Mouse (Mus musculus): ENCODE measurements around the gene D3Ertd254e.

DNA sequence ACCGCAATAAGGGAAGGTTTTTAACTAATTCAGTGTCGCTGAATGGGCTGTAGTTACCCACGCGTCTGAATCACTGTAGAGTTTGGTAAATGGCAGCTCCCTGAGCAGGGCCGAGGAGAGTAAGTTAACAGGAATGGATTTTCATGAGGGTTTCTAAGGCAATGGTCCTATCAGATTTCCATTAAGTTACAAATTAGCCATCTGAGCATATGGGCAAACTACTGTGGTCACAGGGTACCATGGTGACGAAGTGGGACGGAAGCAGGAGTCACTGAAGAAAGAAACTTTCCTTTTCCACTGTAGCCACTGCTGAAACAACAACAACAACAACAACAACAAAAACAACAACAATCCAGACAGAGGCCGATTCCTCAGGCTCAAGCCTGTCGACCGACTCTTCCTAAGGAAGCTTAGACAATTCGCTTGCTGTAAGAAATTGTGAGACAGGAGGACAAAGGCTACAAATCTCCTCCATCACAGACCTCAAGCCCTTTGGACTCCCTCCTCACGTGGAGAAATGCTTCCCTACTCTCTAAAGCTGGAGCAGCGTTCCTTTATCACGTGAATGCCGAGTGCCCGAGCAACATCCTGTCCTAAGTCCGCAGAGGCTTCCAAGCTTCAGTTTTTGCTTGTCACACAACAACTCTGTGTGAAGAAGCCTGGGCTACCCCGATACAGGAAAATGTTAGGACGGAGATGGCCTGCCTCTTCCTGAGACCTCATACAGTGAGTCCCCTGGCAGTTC lies 56.9 kb downstream of the D3Ertd254e start:
- TF ChIP-seq CTCF (IDR thresholded peaks at IDR 0.05; ENCODE audit: extremely low read depth, insufficient read depth, insufficient read length, insufficient replicate concordance) (no peak), POLR2A (IDR thresholded peaks at IDR 0.05; ENCODE audit: low read depth, low read length) (no peak)
